Mouse (Mus musculus) urinary bladder, postnatal 25 days (tissue): ENCODE results near the gene Lpcat2.

Source experiments
- DNase-seq: peaks from one replicate; pipeline ENCODE4 v3.0.0; 2022; ENCODE audit warnings: low spot score

Lpcat2 gene

GRCm38 (mm10) chr8:92911477-92911876, 56.3 kb downstream of the Lpcat2 start:
- no peak for DNase-seq

DNA sequence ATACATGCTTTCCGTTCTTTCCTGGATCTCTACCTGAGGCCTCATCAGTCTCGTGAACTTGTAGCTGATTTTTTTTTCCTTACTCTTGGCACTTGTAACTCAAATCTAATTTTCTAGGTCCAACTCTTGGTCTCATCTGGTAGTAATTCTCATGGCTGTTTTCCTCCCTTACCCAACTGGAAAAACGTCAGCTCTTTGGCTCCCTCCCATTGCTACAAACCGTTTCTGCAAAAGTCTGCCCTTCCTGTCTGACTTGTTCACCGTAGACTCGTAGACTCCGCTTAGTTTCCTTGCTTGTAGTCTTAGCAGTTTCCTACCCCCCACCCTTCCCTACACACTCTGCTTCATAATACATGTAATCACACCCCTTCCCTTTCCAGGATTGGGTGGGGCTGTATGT, 58.3 kb downstream of the Lpcat2 start:
- DNase-seq = no peak

DNA sequence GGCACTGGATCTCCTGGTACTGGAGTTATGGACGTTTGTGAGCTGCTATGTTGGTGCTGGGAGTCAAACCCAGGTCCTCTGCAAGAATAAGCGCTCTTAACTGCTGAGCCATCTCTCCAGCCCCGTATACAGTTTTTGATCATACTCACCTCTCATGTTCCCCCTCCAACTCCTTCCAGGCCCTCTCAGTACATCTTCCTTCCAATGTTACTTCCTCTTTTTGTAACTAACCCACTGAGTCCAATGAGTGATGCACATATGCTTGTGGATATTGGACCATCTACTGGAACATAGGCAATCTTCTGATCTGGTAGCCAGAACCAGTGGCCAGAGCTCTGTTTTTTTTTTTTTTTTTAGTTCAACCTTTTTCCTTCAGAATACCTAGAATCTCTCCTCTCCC, 60.9 kb downstream of the Lpcat2 start:
- no peak for DNase-seq

- no peak for DNase-seq
Measured at GRCm38 (mm10) chr8:92921768-92922167, 66.6 kb downstream of the Lpcat2 start.

DNA sequence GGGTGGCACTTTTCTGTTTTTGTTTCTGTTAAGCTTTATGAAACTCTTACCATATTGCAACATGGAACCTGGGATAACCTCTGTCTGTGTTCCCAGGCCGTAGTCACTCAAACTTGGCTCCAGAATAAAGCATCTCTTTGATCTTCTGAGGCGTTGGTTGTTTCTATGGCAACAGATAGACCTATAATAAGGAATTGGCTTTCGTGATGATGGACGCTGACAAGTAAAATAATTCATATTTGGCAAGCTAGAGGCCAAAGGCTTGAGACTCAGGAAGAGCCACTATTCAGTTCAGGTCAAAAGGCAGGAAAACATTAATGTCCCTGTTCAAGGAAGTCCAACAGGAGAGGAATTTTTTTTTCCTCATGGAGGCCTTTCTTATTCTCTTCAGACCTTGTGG, 73.8 kb downstream of the Lpcat2 start:
- no peak for DNase-seq

GRCm38 (mm10) chr8:92938056-92938455, 82.9 kb downstream of the Lpcat2 start:
- no peak for DNase-seq

DNA sequence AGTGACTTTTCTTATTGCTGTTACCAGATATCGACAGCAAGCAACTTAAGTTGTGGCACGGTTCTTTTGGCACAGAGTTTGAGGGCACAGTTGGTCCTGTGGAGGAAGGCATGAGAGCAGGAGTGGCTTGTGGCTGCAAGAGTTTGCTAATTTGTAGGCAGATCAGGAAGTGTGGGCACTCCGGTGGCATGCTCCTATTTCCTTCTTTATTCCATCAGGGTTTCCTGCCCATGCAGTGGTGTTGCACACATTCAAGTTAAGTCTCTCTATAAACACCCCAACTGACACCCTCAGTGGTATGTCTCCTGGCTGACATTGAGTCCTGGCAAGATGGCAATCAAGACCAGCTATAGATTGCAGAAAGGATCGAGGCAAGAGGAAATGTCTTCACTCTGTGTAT, 93.9 kb downstream of the Lpcat2 start:
- no peak for DNase-seq

DNA sequence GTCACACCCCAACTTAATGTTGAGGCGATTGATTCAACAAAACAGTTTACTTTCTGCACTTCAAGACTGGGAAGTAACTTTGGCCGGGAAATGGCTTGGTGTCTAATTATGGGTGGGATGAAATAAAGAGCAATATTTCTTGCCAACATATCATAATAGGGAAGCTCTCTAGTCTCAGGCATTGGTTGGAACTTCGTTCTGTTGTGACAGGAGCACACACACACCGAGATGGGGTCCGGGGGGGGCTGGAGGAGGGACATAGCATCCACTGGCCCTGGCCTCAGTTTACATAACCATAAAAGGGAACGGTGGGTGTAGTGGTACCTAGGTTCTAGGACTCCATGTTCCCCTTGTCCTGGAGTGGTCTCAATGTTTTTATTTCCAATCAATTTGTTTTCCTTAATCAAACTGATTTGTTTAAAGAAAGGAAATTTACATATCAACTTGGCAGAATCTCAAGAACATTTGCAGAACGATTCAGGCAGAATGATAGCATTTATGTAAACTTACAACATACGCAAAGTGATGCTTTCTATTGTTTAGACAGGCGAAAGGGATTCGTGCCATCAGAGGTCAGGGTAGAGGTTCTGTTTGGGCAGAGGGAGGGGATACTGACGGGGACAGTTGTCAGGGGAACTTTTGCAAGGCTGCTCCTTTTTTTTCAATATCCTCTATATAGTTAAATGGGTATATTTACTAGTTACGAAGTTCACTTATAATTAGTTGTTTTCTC, 95.7 kb downstream of the Lpcat2 start:
- DNase-seq = no peak

DNA sequence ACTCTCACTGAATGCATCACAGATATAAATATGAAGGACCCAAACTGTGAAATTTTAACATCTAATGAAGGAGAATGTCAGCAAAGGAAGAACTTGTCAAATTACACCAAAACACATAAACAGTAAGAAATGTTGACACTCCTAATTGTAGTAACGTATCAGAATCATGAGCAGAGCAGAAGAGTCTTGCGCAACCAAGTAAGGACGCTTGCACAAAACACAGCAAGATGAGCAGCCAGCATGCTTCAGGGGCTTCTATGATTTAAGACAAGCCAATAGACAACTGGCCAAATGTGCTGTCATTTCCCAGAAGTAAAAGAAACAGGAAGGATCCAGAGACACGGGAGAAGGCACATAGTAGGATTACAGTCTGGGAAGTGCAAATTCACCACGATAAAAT, 98.9 kb downstream of the Lpcat2 start:
- no peak for DNase-seq

DNA sequence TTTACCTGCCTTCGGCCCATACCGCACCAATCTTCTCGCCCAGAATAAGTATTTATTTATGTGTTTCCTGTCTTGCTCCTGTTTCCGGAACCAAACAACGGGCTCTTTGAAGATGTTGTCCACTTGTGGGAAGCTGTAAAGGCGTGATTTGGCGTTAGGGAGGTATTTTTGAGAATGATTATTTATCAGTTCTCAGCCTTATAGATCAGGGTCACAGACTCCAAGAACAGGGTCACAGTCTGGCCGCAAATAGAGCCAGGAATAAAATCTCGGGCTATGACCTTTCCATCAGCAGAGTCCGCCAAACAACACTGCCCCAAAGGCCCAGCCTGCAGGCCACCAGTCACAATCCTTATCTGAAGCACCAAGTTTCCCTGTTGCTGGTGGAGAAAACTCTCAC, 104.6 kb downstream of the Lpcat2 start, which contains the start of gene Slc6a2:
Slc6a2 (plus strand) TSS at position 301 of the 400 bp plus-strand sequence.
- no peak for DNase-seq

DNA sequence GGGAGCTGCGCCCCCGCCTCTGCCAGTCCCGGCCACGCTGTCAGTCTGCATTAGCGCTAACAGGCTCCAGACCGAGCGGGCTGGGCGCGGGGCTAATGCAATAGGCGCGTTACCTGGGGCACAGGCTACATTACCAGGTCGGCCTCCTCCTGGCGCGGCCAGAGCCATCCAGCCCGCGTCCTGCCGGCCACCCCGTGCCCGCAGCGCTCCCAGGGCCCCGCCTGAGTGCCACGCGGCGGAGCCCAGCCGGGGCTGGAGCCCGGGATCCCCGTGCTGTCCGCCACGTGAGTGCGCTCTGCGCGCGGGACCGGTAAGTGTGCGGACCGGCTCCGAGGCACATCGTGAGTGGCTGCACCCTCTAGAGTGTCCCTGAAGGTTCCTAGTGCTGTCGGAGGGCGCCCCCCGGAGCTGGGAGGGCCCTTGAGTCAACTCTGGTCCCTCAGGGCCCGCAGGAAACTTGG, 105.3 kb downstream of the Lpcat2 start:
- DNase-seq = peak; percentile 4

- no peak for DNase-seq
Measured at GRCm38 (mm10) chr8:92961088-92961487, 105.9 kb downstream of the Lpcat2 start.

GRCm38 (mm10) chr8:92964556-92964955, 109.4 kb downstream of the Lpcat2 start:
- no peak for DNase-seq
